Mouse (Mus musculus) ES-E14 (cell line): ENCODE data around the gene Gm17651. TPM values are rescaled to one million over a fixed set of nuclear protein-coding genes. Genes with fewer than 3 reads are reported as not detected.
A peak's percentile ranks its signal among the peaks of the same experiment; 100 is the strongest.

ENCODE experiments used
- DNase-seq: peaks from one replicate; pipeline ENCODE4 v3.0.0-alpha.2; 2013; ENCODE audit warnings: low read depth, low spot score
- H3K27ac ChIP-seq: 2 replicates; pipeline ENCODE4 v1.5.1; 2012; ENCODE audit warnings: low read depth, mild to moderate bottlenecking, low read length, moderate library complexity, mixed read lengths; ENCODE audit not compliant: poor library complexity, insufficient read depth, severe bottlenecking
- H3K36me3 ChIP-seq: 2 replicates; pipeline ENCODE4 v1.6.1; 2012; ENCODE audit warnings: mild to moderate bottlenecking, low read length, moderate library complexity, mixed read lengths; ENCODE audit not compliant: control insufficient read depth, poor library complexity, insufficient read depth, severe bottlenecking
- H3K4me1 ChIP-seq, 2 experiments: fragments of 150-350 bp in 1 of 2; sonication (generic) in 1 of 2; 2 replicates each; pipeline ENCODE4 v1.6.1; 2012; ENCODE audit warnings: low read length in 2 of 2, mild to moderate bottlenecking in 1 of 2, mixed read lengths in 1 of 2; ENCODE audit not compliant: control insufficient read depth in 2 of 2, insufficient read depth in 2 of 2, poor library complexity in 1 of 2
- H3K4me3 ChIP-seq, 2 experiments: fragments of 150-350 bp in 1 of 2; sonication (generic) in 1 of 2; 2 replicates each; pipeline ENCODE4 v1.5.1; 2012; ENCODE audit warnings: low read length in 2 of 2, low read depth in 1 of 2, mild to moderate bottlenecking in 1 of 2, mixed read lengths in 1 of 2; ENCODE audit not compliant: insufficient read depth in 1 of 2, poor library complexity in 1 of 2, severe bottlenecking in 1 of 2
- H3K9ac ChIP-seq: 2 replicates; pipeline ENCODE4 v1.6.1; 2012; ENCODE audit warnings: low read depth, mild to moderate bottlenecking, low read length, mixed read lengths; ENCODE audit not compliant: poor library complexity, insufficient read depth, severe bottlenecking
- H3K9me3 ChIP-seq: fragments of 150-350 bp; sonication (generic); 2 replicates; pipeline ENCODE4 v1.6.1; 2012; ENCODE audit warnings: low read depth, mild to moderate bottlenecking, low read length; ENCODE audit not compliant: control insufficient read depth, insufficient read depth
- CHD2 ChIP-seq: IDR thresholded peaks from 2 replicates; pipeline ENCODE4 v1.6.1; 2014; ENCODE audit warnings: mild to moderate bottlenecking, low read depth, low read length, inconsistent platforms
- HCFC1 ChIP-seq: IDR thresholded peaks from 2 replicates; pipeline ENCODE4 v1.6.1; 2012; ENCODE audit warnings: low read length, inconsistent platforms, borderline replicate concordance; ENCODE audit not compliant: insufficient read depth
- MAFK ChIP-seq: IDR thresholded peaks from 2 replicates; pipeline ENCODE4 v1.6.1; 2014; ENCODE audit warnings: mild to moderate bottlenecking, low read depth, low read length, inconsistent platforms; ENCODE audit not compliant: insufficient read depth
- ZC3H11A ChIP-seq: IDR thresholded peaks from 2 replicates; pipeline ENCODE4 v1.6.1; 2012; ENCODE audit warnings: low read depth, mild to moderate bottlenecking, inconsistent platforms, low read length, borderline replicate concordance
- ZNF384 ChIP-seq: IDR thresholded peaks from 2 replicates; pipeline ENCODE4 v1.6.1; 2012; ENCODE audit warnings: low read depth, low read length, inconsistent platforms
- in situ Hi-C, 2 experiments: fragments of 600-800 bp; cut with MboI; formaldehyde crosslinking; loops; one replicate each; pipeline ENCODE4 v1.15.1; 2025; ENCODE audit warnings: low sequenced_read_pairs in 2 of 2, inconsistent platforms in 1 of 2; ENCODE audit not compliant: unreplicated experiment in 2 of 2
- total RNA-seq: library from RNA; depleted of rRNA; stranded (reverse); fragments of 300-350 nt; gene quantifications from 2 replicates; pipeline ENCODE4 v1.2.3, GENCODE M21; 2012

The Gm17651 gene
- total RNA-seq, 1 experiment = not detected

- no peak overlapping the region for H3K27ac ChIP-seq
- TF ChIP-seq HCFC1 = no peak
- no peak for TF ChIP-seq CHD2
- TF ChIP-seq MAFK = no peak
- no peak for TF ChIP-seq ZNF384
- no peak for TF ChIP-seq ZC3H11A
- in situ Hi-C loops = no loop called here
- no peaks in the 10 kb centered on the region for H3K9me3 ChIP-seq
- no peak overlapping the region for H3K4me3 ChIP-seq
- no peaks in the 10 kb centered on the region for H3K36me3 ChIP-seq
- no peak overlapping the region for H3K9ac ChIP-seq
- DNase-seq = peak; percentile 54
- no peaks in the 10 kb centered on the region; a peak in 1 of 4 replicates for H3K4me1 ChIP-seq
These were observed 19.6 kb downstream of the Gm17651 start for GRCm38 (mm10) chr3:97654901-97655300.

GRCm38 (mm10) chr3:97653781-97654180, 20.7 kb downstream of the Gm17651 start:
- no peak overlapping the region for H3K9ac ChIP-seq
- no peak for DNase-seq
- H3K36me3 ChIP-seq = no peaks in the 10 kb centered on the region
- no peaks in the 10 kb centered on the region; a peak in 1 of 4 replicates for H3K4me1 ChIP-seq
- in situ Hi-C loops = no loop called here
- H3K4me3 ChIP-seq = no peak overlapping the region
- H3K9me3 ChIP-seq = no peaks in the 10 kb centered on the region; the same call in 1 of the 2 replicates
- H3K27ac ChIP-seq = no peak overlapping the region
- TF ChIP-seq CHD2 (no peak), MAFK (no peak), ZNF384 (no peak), HCFC1 (no peak), ZC3H11A (no peak)

- H3K4me3 ChIP-seq = no peak overlapping the region
- in situ Hi-C loops = no loop called here
- H3K9me3 ChIP-seq = no peaks in the 10 kb centered on the region; the same call in 1 of the 2 replicates
These were observed 22.9 kb downstream of the Gm17651 start for GRCm38 (mm10) chr3:97651604-97652003.

GRCm38 (mm10) chr3:97649469-97649868, 25.0 kb downstream of the Gm17651 start:
- Histone ChIP-seq H3K9me3 (no peaks in the 10 kb centered on the region; the same call in 1 of the 2 replicates), H3K9ac (no peak overlapping the region), H3K4me3 (no peak overlapping the region), H3K4me1 (no peaks in the 10 kb centered on the region), H3K36me3 (no peaks in the 10 kb centered on the region), H3K27ac (no peak overlapping the region)
- TF ChIP-seq CHD2 (no peak), HCFC1 (no peak), ZC3H11A (no peak), ZNF384 (no peak), MAFK (no peak)
- DNase-seq = no peak
- in situ Hi-C loops = no loop called here

More at GRCm38 (mm10) chr3:97651604-97652003, 22.9 kb downstream of the Gm17651 start:
- TF ChIP-seq ZNF384 = no peak
- no peak for TF ChIP-seq HCFC1
- no peak for TF ChIP-seq CHD2
- Histone ChIP-seq H3K27ac (no peak overlapping the region), H3K4me1 (no peaks in the 10 kb centered on the region), H3K36me3 (no peaks in the 10 kb centered on the region), H3K9ac (no peak overlapping the region)
- DNase-seq = no peak

GRCm38 (mm10) chr3:97649022-97649421, 25.5 kb downstream of the Gm17651 start:
- H3K27ac ChIP-seq = no peak overlapping the region
- no peaks in the 10 kb centered on the region for H3K4me1 ChIP-seq
- no peak for TF ChIP-seq CHD2
- TF ChIP-seq ZC3H11A = no peak
- TF ChIP-seq ZNF384 = no peak
- TF ChIP-seq HCFC1 = no peak
- TF ChIP-seq MAFK = no peak
- H3K4me3 ChIP-seq = no peak overlapping the region
- no peak overlapping the region for H3K9ac ChIP-seq
- H3K36me3 ChIP-seq = no peaks in the 10 kb centered on the region
- H3K9me3 ChIP-seq = no peaks in the 10 kb centered on the region; the same call in 1 of the 2 replicates
- no peak for DNase-seq
- in situ Hi-C loops = no loop called here
